Mouse (Mus musculus) lung, embryonic 16.5 days (tissue): ENCODE results near the gene Gm12258. TPM values are rescaled to one million over a fixed set of nuclear protein-coding genes. Genes with fewer than 3 reads are reported as not detected.

ENCODE experiments used
- polyA plus RNA-seq: library from polyadenylated mRNA; unstranded; fragments of >200 nt; fragmentation: Nextera tagmentation; extraction: Ambion mirVana; gene quantifications from 2 replicates; pipeline ENCODE4 v1.2.1, GENCODE M21; 2015

The Gm12258 gene
- polyA plus RNA-seq, 1 experiment from 2014 or later, result 8.0 TPM

Other genes with a start within 250 kb of the Gm12258 start
- not detected in 2 replicates for gene 2210407C18Rik, start 231.1 kb upstream of the Gm12258 start, polyA plus RNA-seq
- gene Olfr323, start 216.7 kb upstream of the Gm12258 start, polyA plus RNA-seq, result not detected in 2 replicates
- gene Trim58, start 206.7 kb upstream of the Gm12258 start, polyA plus RNA-seq, result 0.09 and 0.19 TPM in 2 replicates
- gene Olfr322, start 188.4 kb upstream of the Gm12258 start, polyA plus RNA-seq, result not detected in 2 replicates
- not detected in 2 replicates for gene Olfr320, start 166.1 kb upstream of the Gm12258 start, polyA plus RNA-seq
- not detected in 2 replicates for gene Olfr319, start 148.0 kb upstream of the Gm12258 start, polyA plus RNA-seq
- gene Olfr318, start 123.1 kb upstream of the Gm12258 start, polyA plus RNA-seq, result not detected in 2 replicates
- gene Olfr317, start 107.9 kb upstream of the Gm12258 start, polyA plus RNA-seq, result not detected in 2 replicates
- gene Olfr316, start 94.4 kb upstream of the Gm12258 start, polyA plus RNA-seq, result not detected in 2 replicates
- gene Olfr315, start 74.0 kb upstream of the Gm12258 start, polyA plus RNA-seq, result not detected in 2 replicates
- gene Olfr314, start 64.2 kb upstream of the Gm12258 start, polyA plus RNA-seq, result not detected in 2 replicates
- 11.9 and 15.8 TPM in 2 replicates for gene Fam183b, start 45.2 kb upstream of the Gm12258 start, polyA plus RNA-seq
- gene Olfr313, start 32.2 kb upstream of the Gm12258 start, polyA plus RNA-seq, result not detected in 2 replicates
- gene Olfr312, start 17.9 kb upstream of the Gm12258 start, polyA plus RNA-seq, result 0.08 TPM in 1 of 2 replicates, not detected in the other
- gene Olfr311, start 7.9 kb upstream of the Gm12258 start, polyA plus RNA-seq, result not detected in 2 replicates
- 6.9 and 7.1 TPM in 2 replicates for gene 2810021J22Rik, start 20.1 kb downstream of the Gm12258 start, polyA plus RNA-seq
- gene Zfp39, start 57.1 kb downstream of the Gm12258 start, polyA plus RNA-seq, result 4.7 and 6.2 TPM in 2 replicates
- 0.08 and 0.38 TPM in 2 replicates for gene Btnl10, start 70.8 kb downstream of the Gm12258 start, polyA plus RNA-seq
- gene Rnf187, start 91.8 kb downstream of the Gm12258 start, polyA plus RNA-seq, result 150 and 161 TPM in 2 replicates
- 24.0 and 28.3 TPM in 2 replicates for gene Hist3h2ba, start 101.8 kb downstream of the Gm12258 start, polyA plus RNA-seq
- gene Hist3h2a, start 107.5 kb downstream of the Gm12258 start, polyA plus RNA-seq, result 21.8 and 23.3 TPM in 2 replicates
- gene Trim17, start 107.5 kb downstream of the Gm12258 start, polyA plus RNA-seq, result 0.41 and 0.65 TPM in 2 replicates
- gene Trim11, start 130.9 kb downstream of the Gm12258 start, polyA plus RNA-seq, result 21.9 and 23.2 TPM in 2 replicates